Mouse (Mus musculus): ENCODE measurements around the gene Fto.

Gene Fto

GRCm38 (mm10) chr8:91357493-91358014, 44.2 kb downstream of the Fto start:
- no peak for DNase-seq (ENCODE audit: low spot score)

GRCm38 (mm10) chr8:91358016-91358415, 44.7 kb downstream of the Fto start:
- no peak for DNase-seq (ENCODE audit: low spot score)

- no peak for DNase-seq (ENCODE audit: low spot score)
Observed at GRCm38 (mm10) chr8:91359511-91359910, 46.2 kb downstream of the Fto start.

GRCm38 (mm10) chr8:91360644-91361357, 47.5 kb downstream of the Fto start:
- no peak for DNase-seq (ENCODE audit: low spot score)

- DNase-seq (ENCODE audit: low spot score): no peak
Observed at GRCm38 (mm10) chr8:91363272-91363860, 50.0 kb downstream of the Fto start.

- no peak for DNase-seq (ENCODE audit: low spot score)
Observed at GRCm38 (mm10) chr8:91364216-91364615, 50.9 kb downstream of the Fto start.

GRCm38 (mm10) chr8:91365804-91366203, 52.5 kb downstream of the Fto start:
- no peak for DNase-seq (ENCODE audit: low spot score)

- no peak for DNase-seq (ENCODE audit: low spot score)
Observed at GRCm38 (mm10) chr8:91370899-91371298, 57.6 kb downstream of the Fto start.

GRCm38 (mm10) chr8:91371995-91372394, 58.7 kb downstream of the Fto start:
- DNase-seq (ENCODE audit: low spot score): no peak

GRCm38 (mm10) chr8:91372780-91373577, 59.7 kb downstream of the Fto start:
- no peak for DNase-seq (ENCODE audit: low spot score)

- DNase-seq (ENCODE audit: low spot score): no peak
Observed at GRCm38 (mm10) chr8:91375054-91375938, 62.0 kb downstream of the Fto start.

GRCm38 (mm10) chr8:91376785-91377184, 63.5 kb downstream of the Fto start:
- DNase-seq (ENCODE audit: low spot score): no peak

- DNase-seq (ENCODE audit: low spot score): no peak
Observed at GRCm38 (mm10) chr8:91377275-91377674, 64.0 kb downstream of the Fto start.

- peak; percentile 48 for DNase-seq (ENCODE audit: low spot score)
Observed at GRCm38 (mm10) chr8:91378846-91379499, 65.6 kb downstream of the Fto start.

GRCm38 (mm10) chr8:91380796-91381542, 67.6 kb downstream of the Fto start:
- no peak for DNase-seq (ENCODE audit: low spot score)

GRCm38 (mm10) chr8:91381543-91382106, 68.3 kb downstream of the Fto start:
- DNase-seq (ENCODE audit: low spot score): no peak

GRCm38 (mm10) chr8:91383210-91383609, 69.9 kb downstream of the Fto start:
- DNase-seq (ENCODE audit: low spot score): no peak

GRCm38 (mm10) chr8:91383811-91384210, 70.5 kb downstream of the Fto start:
- DNase-seq (ENCODE audit: low spot score): no peak

- no peak for DNase-seq (ENCODE audit: low spot score)
Observed at GRCm38 (mm10) chr8:91384389-91384788, 71.1 kb downstream of the Fto start.

- no peak for DNase-seq (ENCODE audit: low spot score)
Observed at GRCm38 (mm10) chr8:91385808-91386207, 72.5 kb downstream of the Fto start.
